Comparison of ENCODE assay signal across 14 mouse cellular contexts in genomic region chr4:114409511-114409910, GRCm38 (mm10). TPM values are rescaled to one million over a fixed set of nuclear protein-coding genes. Genes with fewer than 3 reads are reported as not detected.
DNase-seq lines count a peak whose midpoint lies in the region; ATAC-seq lines count a peak whose summit lies in the region.
"Had no signal": no experiment of that assay in that cellular context is flagged by ENCODE, and none has a peak within 500 bp of the region (broad histone marks: within the 10 kb centered on the region; RNA-seq: fewer than 3 reads in every experiment).

No protein-coding gene starts in this region.

- H3K36me3 ChIP-seq in forebrain, embryonic 10.5 days (replicated peaks): 0 out of 2 replicates have a peak, but pooled peaks cover 4% of the 10 kb centered on the region
- no peaks in the 10 kb centered on the region for H3K36me3 ChIP-seq in forebrain, embryonic 14.5 days (ENCODE audit: control insufficient read depth, insufficient read depth, low read length)
- no peaks in the 10 kb centered on the region for H3K36me3 ChIP-seq in hindbrain, embryonic 14.5 days (replicated peaks; ENCODE audit: control insufficient read depth, insufficient read depth)
- no peaks in the 10 kb centered on the region for H3K36me3 ChIP-seq in hindbrain, embryonic 16.5 days (ENCODE audit: control insufficient read depth, insufficient read depth, low read length)
- H3K36me3 ChIP-seq in kidney, embryonic 14.5 days (ENCODE audit: control insufficient read depth, insufficient read depth, low read length): no peaks in the 10 kb centered on the region
- H3K36me3 ChIP-seq: G1E had no signal

- peaks cover 63% of the 10 kb centered on the region for H3K27me3 ChIP-seq in forebrain, embryonic 10.5 days (ENCODE audit: poor library complexity, severe bottlenecking)
- H3K27me3 ChIP-seq in forebrain, embryonic 14.5 days (replicated peaks; ENCODE audit: control insufficient read depth, insufficient read depth, low read length): peaks cover 16% of the 10 kb centered on the region; the same call in 1 of the 2 replicates
- H3K27me3 ChIP-seq in hindbrain, embryonic 14.5 days (ENCODE audit: control insufficient read depth, insufficient read depth, low read length): peaks cover 33% of the 10 kb centered on the region
- H3K27me3 ChIP-seq in hindbrain, embryonic 16.5 days (replicated peaks; ENCODE audit: control insufficient read depth, insufficient read depth, low read length): peaks cover 24% of the 10 kb centered on the region
- H3K27me3 ChIP-seq in kidney, embryonic 14.5 days (ENCODE audit: control insufficient read depth, insufficient read depth, low read length): no peaks in the 10 kb centered on the region

- H3K4me2 ChIP-seq in forebrain, embryonic 14.5 days (ENCODE audit: low read length): no peak overlapping the region
- peak overlapping the region; percentile 15 for H3K4me2 ChIP-seq in hindbrain, embryonic 14.5 days (replicated peaks)
- no peak overlapping the region for H3K4me2 ChIP-seq in hindbrain, embryonic 16.5 days (ENCODE audit: low read length)
- peak overlapping the region; percentile 41 for H3K4me2 ChIP-seq in kidney, embryonic 14.5 days (replicated peaks; ENCODE audit: low read depth, low read length)

- DNase-seq in forebrain, embryonic 10.5 days (ENCODE audit: extremely low spot score, low spot score): no peak
- no peak for DNase-seq in forebrain, embryonic 14.5 days (ENCODE audit: low spot score)
- DNase-seq in hindbrain, embryonic 14.5 days (ENCODE audit: low spot score): no peak
- peak; percentile 44 for DNase-seq in A20 (ENCODE audit: low read depth, low spot score)
- no peak for DNase-seq in adrenal gland, postnatal 10 days
- DNase-seq in thymus, postnatal 14 days: no peak
- DNase-seq: gastrocnemius, postnatal 36 days; lung, postnatal 10 days; thymus, adult 2 months had no signal

- peaks cover 54% of the 10 kb centered on the region for H3K4me1 ChIP-seq in forebrain, embryonic 10.5 days
- H3K4me1 ChIP-seq in forebrain, embryonic 14.5 days (ENCODE audit: control insufficient read depth, insufficient read depth, low read length): peaks cover 4% of the 10 kb centered on the region; the same call in 1 of the 2 replicates
- peaks cover 24% of the 10 kb centered on the region; the same call in 1 of the 2 replicates for H3K4me1 ChIP-seq in hindbrain, embryonic 14.5 days (replicated peaks; ENCODE audit: control insufficient read depth, insufficient read depth, low read length)
- H3K4me1 ChIP-seq in hindbrain, embryonic 16.5 days (ENCODE audit: control insufficient read depth, insufficient read depth, low read depth, low read length): peaks cover 10% of the 10 kb centered on the region
- peaks cover 31% of the 10 kb centered on the region for H3K4me1 ChIP-seq in kidney, embryonic 14.5 days (ENCODE audit: control insufficient read depth, insufficient read depth, low read length)

- ATAC-seq in forebrain, embryonic 14.5 days: no peak
- no peak for ATAC-seq in hindbrain, embryonic 14.5 days (ENCODE audit: low FRiP score)
- no peak for ATAC-seq in hindbrain, embryonic 16.5 days
- ATAC-seq in kidney, embryonic 14.5 days (ENCODE audit: low FRiP score, low TSS enrichment): peak; percentile 62
- ATAC-seq: forebrain, embryonic 13.5 days had no signal

- H3K9me3 ChIP-seq in forebrain, embryonic 10.5 days: no peaks in the 10 kb centered on the region
- H3K9me3 ChIP-seq in forebrain, embryonic 14.5 days (replicated peaks; ENCODE audit: control insufficient read depth, low read length): no peaks in the 10 kb centered on the region
- no peaks in the 10 kb centered on the region for H3K9me3 ChIP-seq in hindbrain, embryonic 14.5 days (ENCODE audit: control insufficient read depth, low read length)
- H3K9me3 ChIP-seq in hindbrain, embryonic 16.5 days (ENCODE audit: control insufficient read depth, low read length): no peaks in the 10 kb centered on the region
- H3K9me3 ChIP-seq in kidney, embryonic 14.5 days (ENCODE audit: control insufficient read depth, low read length): no peaks in the 10 kb centered on the region
- H3K9me3 ChIP-seq: forebrain, embryonic 13.5 days had no signal

- H3K27ac ChIP-seq in forebrain, embryonic 10.5 days: 0 out of 2 replicates have a peak overlapping the region, but pooled peaks have one; percentile 48
- H3K27ac ChIP-seq in forebrain, embryonic 14.5 days (ENCODE audit: low read depth, low read length): no peak overlapping the region
- no peak overlapping the region for H3K27ac ChIP-seq in hindbrain, embryonic 14.5 days
- no peak overlapping the region for H3K27ac ChIP-seq in hindbrain, embryonic 16.5 days (ENCODE audit: low read depth, low read length)
- H3K27ac ChIP-seq in kidney, embryonic 14.5 days (ENCODE audit: low read depth, low read length): no peak overlapping the region
- H3K27ac ChIP-seq: forebrain, embryonic 13.5 days had no signal

- H3K9ac ChIP-seq in forebrain, embryonic 14.5 days (ENCODE audit: low read length): no peak overlapping the region
- no peak overlapping the region for H3K9ac ChIP-seq in hindbrain, embryonic 14.5 days
- H3K9ac ChIP-seq in hindbrain, embryonic 16.5 days (ENCODE audit: low read depth, low read length): no peak overlapping the region
- H3K9ac ChIP-seq in kidney, embryonic 14.5 days (ENCODE audit: low read depth, low read length): no peak overlapping the region
- H3K9ac ChIP-seq: forebrain, embryonic 13.5 days had no signal

- peak overlapping the region; percentile 29; the same call in 1 of the 2 replicates for H3K4me3 ChIP-seq in forebrain, embryonic 10.5 days
- no peak overlapping the region for H3K4me3 ChIP-seq in forebrain, embryonic 14.5 days (ENCODE audit: low read depth, low read length)
- no peak overlapping the region for H3K4me3 ChIP-seq in hindbrain, embryonic 14.5 days (replicated peaks; ENCODE audit: low read length)
- H3K4me3 ChIP-seq in hindbrain, embryonic 16.5 days (ENCODE audit: low read length): no peak overlapping the region
- H3K4me3 ChIP-seq in kidney, embryonic 14.5 days (ENCODE audit: low read length): no peak overlapping the region; the same call in 1 of the 2 replicates
- H3K4me3 ChIP-seq: forebrain, embryonic 13.5 days; myocyte had no signal

RNA-seq across cellular contexts. Expression of gene Trabd2b, which starts 3.0 kb away (rescaled TPM):
- 1.00 and 1.0 TPM in 2 replicates for polyA plus RNA-seq in forebrain, embryonic 10.5 days (2016; fragmentation: Nextera tagmentation; extraction: Ambion mirVana)
- polyA plus RNA-seq in forebrain, embryonic 14.5 days (2014; fragmentation: Nextera tagmentation; extraction: Ambion mirVana): 0.37 and 0.41 TPM in 2 replicates
- polyA plus RNA-seq in hindbrain, embryonic 14.5 days (2014; fragmentation: Nextera tagmentation; extraction: Ambion mirVana): 0.63 and 0.67 TPM in 2 replicates
- 0.50 and 0.85 TPM in 2 replicates for polyA plus RNA-seq in hindbrain, embryonic 16.5 days (2015; fragmentation: Nextera tagmentation; extraction: Ambion mirVana)
- polyA plus RNA-seq in kidney, embryonic 14.5 days (2014; fragmentation: Nextera tagmentation; extraction: Ambion mirVana): 4.1 and 5.0 TPM in 2 replicates
- 1 to 10 TPM; 1.7 to 1.8 TPM for total RNA-seq in adrenal gland, postnatal 10 days (2021)
- polyA plus RNA-seq: G1E had no signal

Comparison
In these comparisons a context has a peak if more than half of its experiments do, and no peak if none do; other contexts are left out.
1. H3K4me2 ChIP-seq: peak in hindbrain, embryonic 14.5 days (single experiment) and kidney, embryonic 14.5 days (single experiment); none in forebrain, embryonic 14.5 days (single experiment) and hindbrain, embryonic 16.5 days (single experiment).